Mouse (Mus musculus): ENCODE data around the gene 1700001O22Rik. TPM values are rescaled to one million over a fixed set of nuclear protein-coding genes. Genes with fewer than 3 reads are reported as not detected.

1700001O22Rik gene
- polyA plus RNA-seq, 1 experiment: 10.8 TPM

DNA sequence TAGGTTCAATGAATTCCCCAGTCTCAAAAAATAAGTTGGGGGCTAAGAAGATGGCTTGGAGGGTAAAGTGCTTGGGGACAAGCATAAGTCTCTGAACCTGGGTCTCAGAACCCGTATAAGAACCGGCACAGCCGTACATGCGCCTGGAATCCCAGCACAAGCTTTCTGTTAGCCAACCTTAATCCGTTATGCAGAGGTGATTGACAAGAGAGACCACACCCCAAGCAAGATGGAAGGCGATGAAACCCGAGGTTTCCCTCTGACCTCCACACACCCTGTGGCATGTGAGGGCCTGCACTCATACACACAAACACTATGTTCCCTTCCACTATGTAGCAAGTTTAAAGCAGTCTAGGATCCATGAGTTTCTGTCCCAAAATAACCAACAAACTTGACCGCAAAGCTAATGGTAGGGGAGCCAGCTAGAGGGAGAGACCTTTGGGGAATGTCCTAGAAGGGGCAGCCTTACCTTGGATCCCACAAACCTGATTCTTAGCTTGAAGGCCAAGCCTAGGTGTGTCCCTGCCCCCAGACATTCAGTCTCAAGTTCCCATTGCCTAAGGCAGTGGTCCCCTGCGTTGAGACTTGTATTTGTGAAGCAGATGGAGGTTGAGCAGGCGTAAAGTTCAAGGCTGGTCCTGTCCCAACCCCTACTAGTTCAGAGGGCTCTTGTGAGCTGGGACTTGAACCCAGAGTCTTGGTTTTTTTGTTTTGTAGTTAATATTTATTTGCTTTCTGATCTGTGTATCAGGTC is 46.3 kb downstream of the 1700001O22Rik start:
- no peak for DNase-seq (ENCODE audit: extremely low spot score in 1 of 2, low spot score in 1 of 2)

GRCm38 (mm10) chr2:30755985-30756765 is 47.3 kb downstream of the 1700001O22Rik start:
- DNase-seq (ENCODE audit: extremely low spot score in 1 of 2, low spot score in 1 of 2): no peak

DNA sequence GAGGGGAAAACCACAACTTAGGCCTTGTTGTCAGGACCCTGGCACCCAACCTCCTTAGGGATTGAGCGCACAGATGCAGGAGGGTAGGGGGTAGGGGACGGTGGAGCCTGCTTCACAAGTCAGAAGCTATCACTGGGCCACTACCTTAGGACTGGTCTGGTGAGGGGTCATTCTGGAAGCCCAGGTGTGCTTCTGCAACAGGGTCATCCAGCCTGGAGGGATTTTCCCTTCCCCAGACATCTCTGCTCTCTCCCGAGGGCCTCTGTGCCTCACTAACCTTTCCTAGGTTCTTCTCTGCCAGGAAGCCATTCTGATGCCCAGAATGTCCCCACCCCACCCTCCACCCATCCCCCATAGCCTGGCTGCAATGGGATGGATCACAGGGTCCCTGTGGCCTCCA is 48.6 kb downstream of the 1700001O22Rik start:
- DNase-seq (ENCODE audit: extremely low spot score in 1 of 2, low spot score in 1 of 2): no peak

GRCm38 (mm10) chr2:30753219-30753618 is 50.2 kb downstream of the 1700001O22Rik start:
- DNase-seq (ENCODE audit: extremely low spot score in 1 of 2, low spot score in 1 of 2): no peak

DNA sequence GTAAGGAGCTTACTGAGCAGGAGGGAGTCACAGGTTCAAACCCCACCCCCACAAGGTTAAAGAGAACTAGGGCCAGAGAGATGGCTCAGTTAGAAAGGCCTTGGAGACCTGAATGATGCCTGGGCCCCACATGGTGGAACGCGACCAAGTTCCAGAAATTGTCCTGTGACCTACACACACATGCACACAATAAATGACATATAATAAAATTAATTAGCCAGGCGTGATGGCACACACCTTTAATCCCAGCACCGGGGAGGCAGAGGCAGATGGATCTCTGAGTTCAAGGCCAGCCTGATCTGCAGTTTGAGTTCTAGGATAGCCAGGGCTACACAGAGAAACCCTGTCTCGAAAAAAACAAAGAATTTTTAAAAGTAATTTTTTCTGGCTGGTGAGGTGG is 51.0 kb downstream of the 1700001O22Rik start:
- no peak for DNase-seq (ENCODE audit: extremely low spot score in 1 of 2, low spot score in 1 of 2)

DNA sequence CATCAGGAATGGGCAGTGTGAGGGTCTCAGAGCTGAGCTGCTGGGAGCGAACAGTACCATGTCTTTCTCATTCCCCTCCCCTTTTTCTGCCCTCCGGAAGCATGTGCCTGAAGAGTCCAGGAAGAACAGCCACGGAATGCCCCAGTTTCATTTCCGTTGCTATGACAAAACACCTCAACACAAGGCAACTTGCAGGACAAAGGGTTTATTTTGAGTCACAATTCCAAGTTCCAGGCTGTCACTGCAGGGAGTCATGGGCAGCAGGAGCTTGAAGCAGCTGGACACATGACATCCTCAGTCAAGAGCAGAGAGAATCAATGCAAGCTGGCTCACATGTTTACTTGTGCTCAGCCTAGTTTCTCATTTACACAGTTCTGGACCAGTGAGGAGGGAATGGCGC is 53.4 kb downstream of the 1700001O22Rik start:
- DNase-seq (ENCODE audit: extremely low spot score in 1 of 2, low spot score in 1 of 2): no peak

DNA sequence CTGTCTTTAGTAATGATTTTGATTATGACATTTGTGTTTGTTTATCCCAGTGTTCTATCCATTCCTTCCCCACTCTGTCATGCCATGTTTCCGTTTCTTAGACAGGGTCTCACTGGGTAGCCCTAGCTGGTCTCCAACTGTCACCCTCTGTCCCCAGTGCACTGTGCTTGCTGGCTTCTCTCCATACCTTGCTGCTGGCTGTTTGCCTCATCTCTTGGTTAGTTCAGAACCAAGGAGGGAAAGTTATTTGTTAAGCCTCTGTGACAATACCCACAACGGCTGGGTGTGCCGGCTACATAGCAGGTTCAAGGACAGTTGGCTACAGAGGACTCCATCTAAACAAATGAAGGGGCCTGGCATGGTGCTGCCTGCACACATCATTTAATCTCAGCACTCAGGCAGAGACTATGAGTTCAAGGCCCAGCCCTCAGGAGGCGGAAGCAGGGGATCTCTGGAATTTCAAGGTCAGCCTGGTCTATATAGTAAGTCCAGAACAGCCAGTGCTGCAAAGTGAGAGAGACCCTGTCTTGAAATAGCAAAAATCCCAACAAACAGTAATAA is 55.8 kb downstream of the 1700001O22Rik start:
- DNase-seq (ENCODE audit: extremely low spot score in 1 of 2, low spot score in 1 of 2): no peak

Other genes with a start within 250 kb of the 1700001O22Rik start
- 4.2 and 5.7 TPM in 2 replicates for gene Cstad, start 208.6 kb downstream of the 1700001O22Rik start, polyA plus RNA-seq (2012; rRNA removed)
- 40.5 and 48.8 TPM in 2 replicates for gene Ntmt1, start 4.2 kb upstream of the 1700001O22Rik start, polyA plus RNA-seq (2012; rRNA removed)
- 41.2 and 45.1 TPM in 2 replicates for gene Asb6, start 26.7 kb upstream of the 1700001O22Rik start, polyA plus RNA-seq (2012; rRNA removed)
- 3.7 and 4.0 TPM in 2 replicates for gene Prrx2, start 31.3 kb upstream of the 1700001O22Rik start, polyA plus RNA-seq (2012; rRNA removed)
- gene Ptges, start 126.2 kb upstream of the 1700001O22Rik start, polyA plus RNA-seq (2012; rRNA removed): 8.3 and 9.3 TPM in 2 replicates
- gene Tor1b, start 149.3 kb upstream of the 1700001O22Rik start, polyA plus RNA-seq (2012; rRNA removed): 30.6 and 33.6 TPM in 2 replicates
- 45.7 and 53.9 TPM in 2 replicates for gene Tor1a, start 164.3 kb upstream of the 1700001O22Rik start, polyA plus RNA-seq (2012; rRNA removed)
- gene BC005624, start 178.5 kb upstream of the 1700001O22Rik start, polyA plus RNA-seq (2012; rRNA removed): 114 and 118 TPM in 2 replicates
- 43.4 and 48.1 TPM in 2 replicates for gene Usp20, start 178.6 kb upstream of the 1700001O22Rik start, polyA plus RNA-seq (2012; rRNA removed)